Mouse (Mus musculus): ENCODE data around the gene Nek5.
A peak's percentile ranks its signal among the peaks of the same experiment; 100 is the strongest.

The Nek5 gene

DNA sequence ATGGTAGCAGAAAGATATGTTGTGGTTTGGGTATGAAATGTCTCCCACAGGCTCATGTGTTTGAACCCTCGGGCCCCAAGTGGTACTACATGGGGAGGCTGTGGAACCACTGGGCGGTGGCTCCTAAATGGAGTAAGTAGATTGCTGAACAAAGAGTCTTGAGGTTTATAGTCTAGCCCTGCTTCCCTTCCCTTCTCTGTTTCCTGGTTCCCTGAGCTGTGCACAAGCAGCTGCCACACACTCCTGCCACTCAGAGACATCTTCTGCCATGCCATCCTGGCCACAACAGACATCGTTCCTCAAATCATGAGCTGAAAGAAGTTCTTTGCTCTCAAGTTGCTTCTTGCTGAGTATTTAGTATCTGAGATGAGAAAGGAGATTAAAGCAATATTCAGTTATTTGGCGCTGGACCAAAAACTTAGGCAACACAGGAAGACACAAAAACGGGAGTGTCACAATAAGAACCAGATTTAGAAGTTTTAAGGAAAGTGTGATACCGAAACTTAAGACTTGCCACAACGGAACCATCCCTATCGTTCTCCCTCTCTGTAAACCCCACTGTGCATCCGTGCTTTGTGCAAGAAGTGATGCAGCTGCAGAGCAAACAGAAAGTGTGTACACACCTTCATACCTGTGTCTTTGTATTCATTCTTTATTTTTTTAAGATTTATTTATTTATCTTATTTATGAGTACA is 45.4 kb downstream of the Nek5 start:
- no peak for DNase-seq

DNA sequence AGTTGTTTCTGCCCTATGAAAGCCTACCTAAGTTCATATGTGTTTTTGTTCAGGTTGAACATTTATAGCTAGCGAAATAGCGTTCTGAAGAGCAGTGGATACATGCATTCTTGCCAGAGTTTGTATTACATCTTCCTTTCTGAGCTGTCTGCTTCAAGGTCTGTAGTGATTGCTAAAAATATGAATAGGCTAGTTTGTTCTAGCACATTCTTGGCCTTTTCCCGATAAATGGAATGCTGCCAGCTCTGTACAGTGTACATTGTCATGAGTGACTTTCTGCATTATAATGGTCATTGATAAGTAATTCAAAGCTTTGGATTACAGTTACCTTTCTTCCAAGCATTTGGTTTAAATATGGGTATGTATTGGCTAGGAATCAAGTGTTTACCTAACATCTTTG is 63.7 kb downstream of the Nek5 start:
- no peak for DNase-seq

DNA sequence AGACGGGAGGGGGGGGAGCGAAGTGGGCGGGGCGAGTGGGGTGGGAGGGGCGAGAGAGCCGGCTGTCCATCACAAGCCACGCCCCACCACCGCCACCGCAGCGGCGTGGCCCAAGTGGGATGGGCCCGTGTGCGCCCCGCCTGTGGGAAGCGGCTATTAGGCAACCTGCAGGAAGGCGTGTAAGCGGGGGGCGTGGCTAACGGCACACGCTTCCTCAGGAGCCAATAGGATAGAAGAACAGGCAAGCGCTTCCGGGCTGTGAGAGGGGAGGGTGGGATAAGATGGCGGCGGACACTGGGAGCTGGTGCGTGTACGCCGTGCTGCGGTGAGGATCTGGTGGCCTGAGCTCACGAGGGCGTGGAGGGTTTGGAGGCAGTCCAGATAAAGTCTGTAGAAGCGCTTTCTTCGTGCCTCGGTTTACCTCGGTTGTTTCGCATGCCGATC is 64.4 kb downstream of the Nek5 start, which contains the start of gene Alg11:
Gene Alg11, plus strand, starts transcription at position 276 of the 444 bp plus-strand sequence.
- peak; percentile 98 for DNase-seq

DNA sequence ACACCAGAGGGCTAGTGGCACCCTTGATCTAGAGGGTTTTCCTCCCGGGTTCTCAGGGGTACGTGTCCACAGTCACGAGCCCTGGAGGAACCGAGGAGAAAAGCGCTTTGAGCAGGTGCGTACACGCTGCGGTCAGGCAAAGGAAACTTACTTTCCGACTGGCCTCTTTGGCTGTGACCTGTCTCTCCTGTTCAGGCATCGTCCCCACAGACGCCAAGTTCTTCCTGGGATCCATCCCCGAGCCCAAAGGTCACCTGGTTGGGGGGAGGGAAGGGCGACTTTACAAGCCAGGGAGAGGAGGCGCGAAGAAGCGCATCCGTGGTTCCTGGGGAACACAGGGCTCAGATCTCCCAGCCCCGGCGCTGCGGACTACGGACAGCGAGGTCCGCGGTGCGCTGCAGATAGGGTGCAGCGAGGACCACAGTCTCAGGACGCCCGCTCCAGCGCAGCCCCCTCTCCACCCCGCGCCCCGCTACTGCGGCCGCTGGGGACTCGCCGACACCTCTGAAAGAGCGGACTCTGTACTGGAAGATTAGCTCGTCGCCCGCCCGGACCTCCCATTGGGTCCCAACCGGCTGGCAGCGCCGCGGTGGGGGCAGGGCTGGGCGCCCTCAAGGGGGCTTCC is 64.9 kb downstream of the Nek5 start, which contains the start of gene Atp7b:
Gene Atp7b, minus strand, starts transcription at position 485 of the 625 bp plus-strand sequence.
- peak; percentile 83 for DNase-seq

DNA sequence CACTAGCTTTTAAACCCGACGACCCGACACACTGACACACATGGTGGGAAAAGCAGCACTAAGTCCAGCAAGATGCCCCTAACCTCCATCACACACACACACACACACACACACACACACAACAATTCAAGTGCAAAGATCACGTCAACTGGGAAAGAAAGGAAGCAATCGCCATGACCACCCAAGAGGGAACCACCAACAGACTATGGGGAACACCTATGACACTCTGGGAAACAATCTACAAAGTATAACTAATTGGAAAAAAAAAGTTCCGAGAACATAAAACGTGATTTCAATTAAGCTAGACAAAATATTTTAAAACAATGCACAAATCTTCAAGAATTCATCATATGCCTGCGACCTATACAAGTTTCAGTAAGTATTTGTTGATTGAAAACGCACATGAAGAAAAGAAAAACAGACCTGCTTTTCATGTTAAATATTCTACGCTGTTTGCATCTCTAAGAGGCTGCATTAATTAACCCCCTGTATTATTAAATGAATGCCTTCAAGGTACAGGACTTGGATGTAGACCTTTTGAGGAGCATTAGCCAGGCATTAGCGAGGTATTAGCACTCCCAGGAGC is 65.6 kb downstream of the Nek5 start:
- DNase-seq = no peak

DNA sequence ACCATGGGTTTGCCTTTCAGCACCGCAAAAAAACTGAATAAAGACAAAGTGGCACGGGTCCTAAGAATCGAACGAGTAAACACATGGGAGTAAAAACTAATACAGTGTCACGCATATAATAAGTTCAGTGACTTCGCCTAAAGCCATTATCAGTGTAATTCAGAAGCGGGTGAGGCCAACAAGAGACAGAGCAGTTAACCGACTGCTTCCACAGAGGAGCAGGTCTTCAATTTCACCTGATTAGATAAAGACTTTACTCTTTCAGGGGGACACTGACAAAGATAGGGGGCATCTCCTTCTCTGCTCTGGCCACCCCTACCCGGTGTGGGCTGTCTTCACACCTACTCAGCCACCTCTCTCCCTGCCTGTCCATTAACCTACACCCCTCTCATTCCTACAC is 66.5 kb downstream of the Nek5 start:
- DNase-seq = no peak

DNA sequence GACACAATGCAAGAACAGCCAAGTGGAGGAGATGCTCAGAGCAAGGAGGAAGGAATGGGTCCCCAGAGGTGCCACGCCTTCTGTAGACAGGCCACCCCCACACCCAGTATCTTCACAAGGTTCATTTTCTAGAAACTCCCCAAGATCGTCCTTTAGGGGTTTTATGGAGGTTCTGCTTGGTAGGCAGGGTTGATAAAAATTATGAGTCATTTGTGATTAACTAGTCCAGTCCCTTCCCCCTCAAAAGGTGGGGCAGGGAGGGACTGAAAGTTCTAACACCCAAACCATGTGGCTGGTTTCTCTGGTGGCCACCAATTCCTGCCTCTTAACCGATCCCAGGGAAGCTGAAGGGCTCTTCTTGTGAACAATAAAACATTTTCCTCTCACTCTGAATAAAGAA is 68.0 kb downstream of the Nek5 start:
- DNase-seq = no peak

DNA sequence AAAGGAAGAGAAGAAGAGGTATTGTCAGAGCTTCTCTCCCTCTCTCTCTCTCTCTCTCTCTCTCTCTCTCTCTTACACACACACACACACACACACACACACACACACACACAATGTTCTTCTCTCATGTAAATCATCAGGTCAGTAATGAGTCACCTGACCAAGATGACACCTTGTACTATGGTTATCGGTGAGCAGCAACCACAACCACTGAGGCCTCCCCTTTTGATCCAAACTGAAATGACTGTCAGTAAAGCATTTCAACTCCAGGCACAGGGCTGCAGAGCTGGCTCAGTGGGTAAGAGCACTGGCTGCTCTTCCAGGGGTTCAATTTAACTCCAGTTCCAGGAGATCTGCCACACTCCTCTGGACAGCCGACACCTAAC is 69.4 kb downstream of the Nek5 start:
- no peak for DNase-seq

DNA sequence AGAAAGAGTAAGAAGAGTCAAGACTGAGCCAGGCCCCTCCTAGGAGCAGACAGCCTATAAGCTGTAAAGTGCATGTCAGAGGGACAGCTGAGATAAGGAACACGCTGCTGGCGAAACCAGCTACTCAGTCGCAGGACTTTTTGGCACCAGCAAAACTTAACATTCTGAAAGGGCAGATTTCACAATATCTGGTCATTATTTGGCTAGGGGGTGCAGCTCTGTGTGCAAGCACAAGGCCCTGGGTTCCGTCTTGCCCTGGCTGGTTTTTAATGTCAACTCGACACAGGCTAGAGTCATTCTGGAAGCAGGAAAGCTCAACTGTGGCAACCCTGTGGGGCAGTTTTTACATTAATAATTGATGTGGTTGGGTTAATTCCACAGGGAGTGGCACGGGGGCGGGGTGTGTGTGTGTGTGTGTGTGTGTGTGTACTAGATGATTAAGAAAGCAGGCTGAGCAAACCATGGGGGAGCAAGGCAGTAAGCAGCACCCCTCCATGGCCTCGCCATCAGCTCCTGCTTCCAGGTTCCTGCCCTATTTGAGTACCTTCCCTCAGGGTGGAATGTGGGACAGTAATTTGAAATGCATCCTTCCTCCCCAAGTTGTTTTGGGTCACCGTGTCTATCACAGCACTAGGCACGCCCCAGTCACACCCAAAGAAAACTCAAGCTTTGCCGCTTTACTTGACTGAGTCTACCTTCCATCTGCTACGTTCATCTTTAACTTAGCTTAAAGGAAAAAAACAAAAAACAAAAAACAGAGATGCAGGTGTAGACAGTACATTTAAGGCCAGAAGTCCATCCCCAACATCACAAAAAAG is 70.0 kb downstream of the Nek5 start:
- peak; percentile 39 for DNase-seq

DNA sequence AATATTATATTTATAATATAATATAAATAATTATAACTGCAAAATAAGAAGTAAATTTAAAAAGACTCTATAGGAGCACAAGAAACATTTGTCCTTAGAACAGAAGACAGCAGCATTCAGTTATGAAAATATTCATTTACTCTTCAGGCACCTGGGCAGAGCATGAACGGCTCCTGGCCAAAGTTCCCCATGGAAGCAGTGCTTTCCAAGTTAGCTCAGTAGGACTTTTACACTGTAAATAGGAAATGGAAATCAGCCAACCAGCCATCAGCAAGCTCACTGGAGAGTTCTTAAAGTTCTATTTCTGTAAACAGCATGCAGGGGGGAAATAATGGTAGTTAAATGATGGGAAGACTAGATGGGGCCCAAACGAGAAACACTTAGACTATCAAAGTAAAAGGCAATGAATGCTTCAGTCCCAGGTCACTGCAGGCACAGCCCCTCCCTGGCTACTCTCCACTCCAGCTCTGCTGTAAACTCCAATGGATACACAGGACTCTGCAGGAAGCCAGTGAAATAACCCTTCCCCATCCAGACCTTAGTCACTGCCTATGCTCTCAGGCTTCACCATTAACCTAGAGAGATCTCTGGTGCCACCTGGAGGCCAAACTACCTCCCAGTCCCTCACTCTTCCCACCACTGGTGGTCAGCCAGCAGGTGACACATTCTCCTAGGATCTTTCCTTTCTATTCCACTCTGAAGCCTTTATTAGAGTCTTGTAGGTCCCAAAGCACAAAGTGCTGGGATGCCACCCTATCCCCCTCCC is 77.0 kb downstream of the Nek5 start:
- peak; percentile 65 for DNase-seq

DNA sequence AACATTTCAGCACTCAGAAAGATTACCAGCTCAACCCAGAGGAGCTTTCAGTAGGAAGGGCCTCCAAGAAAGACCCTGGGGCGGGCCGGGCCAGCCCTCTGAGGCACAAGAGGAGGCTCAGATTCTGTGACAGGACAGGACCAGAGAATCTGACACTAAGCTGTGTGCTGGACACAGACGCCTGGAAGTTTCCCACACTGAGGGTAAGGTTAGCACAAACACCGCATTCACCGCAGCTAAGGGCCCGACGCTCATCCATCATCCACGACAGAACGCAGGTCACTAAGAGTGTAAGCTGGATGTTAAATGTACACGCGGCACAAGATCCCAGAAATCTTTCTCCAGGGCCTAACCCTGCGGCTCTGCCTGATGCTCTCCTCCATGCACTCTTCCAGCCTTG is 81.1 kb downstream of the Nek5 start:
- no peak for DNase-seq

DNA sequence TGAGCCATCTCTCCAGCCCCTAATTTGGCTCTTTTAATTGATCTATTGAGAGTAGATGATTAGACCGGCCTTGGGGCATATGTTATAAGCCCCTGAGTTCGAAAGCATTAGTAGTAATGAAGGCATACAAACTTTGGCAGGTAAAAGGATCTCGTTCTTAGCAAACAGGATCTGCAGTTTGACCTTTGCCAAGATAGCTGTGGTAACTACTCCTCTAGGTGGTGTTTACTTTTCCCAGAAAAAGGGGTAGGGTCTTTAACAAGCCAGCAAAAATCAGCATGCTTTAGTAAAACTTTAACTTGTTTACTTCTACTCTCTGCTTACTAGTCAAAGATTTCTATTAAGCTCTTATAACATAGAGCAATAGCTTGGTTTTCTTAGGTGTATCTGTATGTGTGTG is 82.3 kb downstream of the Nek5 start:
- no peak for DNase-seq

DNA sequence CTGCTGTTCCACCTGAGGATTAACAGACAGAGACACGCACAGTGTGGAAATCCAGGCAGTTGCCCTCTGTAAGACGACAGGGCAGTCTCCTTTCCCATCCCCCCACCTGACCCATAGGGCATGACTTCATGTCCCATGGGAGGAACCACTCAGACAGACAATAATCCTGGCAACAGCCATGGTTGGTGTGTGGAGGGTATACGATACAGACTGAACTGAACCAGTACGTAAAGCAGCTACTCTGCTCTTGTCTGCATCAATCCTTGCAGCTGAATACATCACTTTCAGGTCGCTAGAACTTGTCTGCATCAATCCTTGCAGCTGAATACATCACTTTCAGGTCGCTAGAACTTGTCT is 84.7 kb downstream of the Nek5 start:
- DNase-seq = no peak

DNA sequence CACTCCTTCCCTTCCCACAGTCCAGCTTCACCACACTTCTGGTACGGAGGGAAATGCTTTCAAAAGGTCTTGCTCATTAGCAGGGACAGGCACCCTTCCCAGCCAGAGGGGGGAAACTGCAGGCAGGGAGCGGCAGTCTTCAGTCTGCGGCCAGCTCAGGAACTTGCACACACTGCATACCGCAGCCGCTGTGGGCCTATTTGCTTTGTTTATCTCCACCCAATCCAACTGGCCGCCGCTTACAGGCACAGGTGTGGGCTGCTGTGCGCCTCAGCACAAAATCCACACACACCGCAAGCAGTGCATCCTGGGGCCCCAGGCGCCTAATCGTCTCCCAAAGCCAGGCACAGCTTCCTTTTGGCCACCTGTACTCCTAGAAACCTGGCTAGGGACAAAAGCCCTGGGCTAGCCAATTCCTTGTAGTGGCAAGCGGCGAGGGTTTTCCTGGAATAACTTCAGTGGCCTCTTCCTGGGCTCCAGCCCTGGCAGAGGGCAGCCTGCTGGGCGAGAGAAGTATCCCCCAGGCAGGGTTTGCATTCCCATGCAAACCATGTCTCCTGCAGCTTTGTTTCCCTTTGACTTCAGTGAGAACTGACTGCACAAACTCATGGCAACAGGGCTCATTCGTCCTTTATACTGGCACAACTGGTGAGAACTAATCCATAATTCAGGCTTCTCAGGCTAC is 85.2 kb downstream of the Nek5 start:
- no peak for DNase-seq

DNA sequence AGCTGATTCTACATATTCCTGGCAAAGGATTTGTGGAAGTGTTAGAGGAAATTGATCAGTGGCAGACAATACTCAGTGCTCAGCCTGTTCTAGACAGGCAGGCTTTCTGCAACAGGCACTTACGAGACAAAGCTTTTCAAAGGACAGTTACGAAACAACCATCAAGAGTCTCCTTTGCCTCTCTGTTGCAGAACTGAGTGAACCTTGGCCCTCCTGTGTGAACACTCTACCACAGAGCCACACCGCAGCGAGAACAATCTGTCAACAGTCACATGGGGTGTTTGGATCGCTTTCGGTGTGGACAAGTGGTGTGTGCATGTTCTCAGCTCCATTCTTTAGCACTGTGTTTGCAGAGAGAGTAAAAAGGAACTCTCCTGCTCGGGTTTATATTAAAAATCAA is 87.8 kb downstream of the Nek5 start:
- peak; percentile 67 for DNase-seq

DNA sequence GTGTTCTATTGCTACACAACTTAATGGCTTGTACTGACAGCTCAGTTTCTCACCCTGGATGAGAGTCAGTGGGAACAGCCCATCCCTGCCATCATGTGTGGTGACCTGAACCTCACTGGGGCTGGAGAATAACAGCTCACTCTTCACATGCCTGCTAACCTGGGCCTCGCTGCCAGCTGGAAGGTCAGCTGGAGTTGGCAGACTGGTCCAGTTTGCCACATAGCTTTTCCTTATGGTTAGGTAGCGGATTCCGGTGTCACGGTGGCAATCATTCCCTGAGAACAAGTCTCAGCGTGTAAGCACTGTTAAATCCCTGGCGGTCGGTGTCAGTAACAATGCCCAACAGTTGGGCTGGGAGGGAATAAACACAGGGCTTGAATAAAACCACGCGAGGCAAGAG is 88.7 kb downstream of the Nek5 start:
- DNase-seq = no peak

DNA sequence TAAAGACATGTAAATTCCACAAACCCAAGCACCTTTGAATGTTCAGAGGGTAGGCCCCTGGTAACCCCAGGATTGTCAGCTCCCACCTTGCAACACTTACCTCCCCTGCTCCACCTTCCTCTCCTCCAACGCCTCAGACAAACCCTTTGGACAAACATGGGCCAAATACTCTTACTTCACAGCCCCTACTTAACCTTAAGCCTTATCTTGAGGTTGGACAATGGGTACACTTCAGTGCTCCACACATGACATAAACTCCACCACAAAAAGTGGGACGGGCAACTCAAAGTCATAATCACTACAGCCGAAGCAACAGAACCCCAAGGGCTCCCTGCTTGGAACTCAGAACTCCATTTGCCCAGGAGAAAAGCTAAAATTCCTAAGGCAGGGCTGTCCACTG is 93.9 kb downstream of the Nek5 start:
- DNase-seq = no peak

DNA sequence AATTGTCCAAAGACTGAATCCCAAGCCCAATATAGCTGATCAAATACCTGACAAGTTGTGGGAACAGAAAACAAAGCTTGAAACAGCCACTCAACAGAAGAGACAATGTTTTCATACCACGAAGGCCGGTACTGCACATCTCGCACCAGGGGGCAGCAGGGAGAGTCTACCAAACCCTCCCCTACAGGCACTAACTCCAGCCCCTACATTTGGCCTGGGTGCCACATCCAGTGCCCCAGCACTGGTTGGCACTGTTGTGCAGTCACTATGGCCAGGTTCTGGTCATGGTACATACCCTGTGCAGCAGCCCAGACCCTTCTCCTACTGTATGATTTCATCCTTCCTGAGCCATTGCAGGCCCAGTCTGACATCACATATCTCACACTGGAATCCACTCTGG is 95.9 kb downstream of the Nek5 start:
- DNase-seq = no peak

DNA sequence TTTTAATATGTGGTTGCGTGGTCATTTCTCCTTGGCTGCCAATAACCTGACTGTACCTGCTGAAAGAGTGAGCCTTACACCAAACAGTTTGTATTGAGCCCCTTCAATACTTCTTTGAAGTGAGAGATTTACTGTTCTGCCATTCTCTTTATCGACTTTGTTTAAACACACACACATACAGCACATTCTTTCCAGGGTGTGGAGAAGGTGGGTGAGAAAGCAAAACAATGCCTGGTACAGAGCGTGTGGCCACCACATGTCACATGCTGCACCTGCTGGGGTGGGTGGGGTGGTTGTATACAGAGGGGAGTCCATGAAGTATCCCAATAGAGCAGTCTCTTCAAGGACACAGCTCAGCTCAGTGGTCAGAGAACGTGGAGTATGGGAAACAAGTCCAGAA is 99.6 kb downstream of the Nek5 start:
- no peak for DNase-seq
